Mouse (Mus musculus): Measurements from ENCODE around the gene Casz1. TPM values are rescaled to one million over a fixed set of nuclear protein-coding genes. Genes with fewer than 3 reads are reported as not detected.

The Casz1 gene
- total RNA-seq, 2 experiments from 2014 or later = 0.88 to 1.1 TPM

- DNase-seq (ENCODE audit: low spot score in 2 of 2) = no peak
Measured at GRCm38 (mm10) chr4:148962096-148962495, 157.9 kb downstream of the Casz1 start.

GRCm38 (mm10) chr4:148964541-148965310 is 160.5 kb downstream of the Casz1 start:
- no peak for DNase-seq (ENCODE audit: low spot score in 2 of 2)

GRCm38 (mm10) chr4:148966132-148966531 is 161.9 kb downstream of the Casz1 start:
- no peak for DNase-seq (ENCODE audit: low spot score in 2 of 2)

GRCm38 (mm10) chr4:148968859-148969258 is 164.6 kb downstream of the Casz1 start:
- DNase-seq (ENCODE audit: low spot score in 2 of 2) = no peak

GRCm38 (mm10) chr4:148969610-148970009 is 165.4 kb downstream of the Casz1 start:
- no peak for DNase-seq (ENCODE audit: low spot score in 2 of 2)

GRCm38 (mm10) chr4:148970742-148971141 is 166.5 kb downstream of the Casz1 start:
- DNase-seq (ENCODE audit: low spot score in 2 of 2) = no peak

- no peak for DNase-seq (ENCODE audit: low spot score in 2 of 2)
Measured at GRCm38 (mm10) chr4:148971613-148972242, 167.5 kb downstream of the Casz1 start.

- DNase-seq (ENCODE audit: low spot score in 2 of 2) = no peak
Measured at GRCm38 (mm10) chr4:148972707-148973106, 168.5 kb downstream of the Casz1 start.

GRCm38 (mm10) chr4:148973387-148973786 is 169.2 kb downstream of the Casz1 start:
- DNase-seq (ENCODE audit: low spot score in 2 of 2) = no peak

GRCm38 (mm10) chr4:148974833-148975232 is 170.6 kb downstream of the Casz1 start:
- no peak for DNase-seq (ENCODE audit: low spot score in 2 of 2)

GRCm38 (mm10) chr4:148978221-148978855 is 174.1 kb downstream of the Casz1 start:
- no peak for DNase-seq (ENCODE audit: low spot score in 2 of 2)

- DNase-seq (ENCODE audit: low spot score in 2 of 2) = no peak
Measured at GRCm38 (mm10) chr4:148978926-148979325, 174.7 kb downstream of the Casz1 start.

- no peak for DNase-seq (ENCODE audit: low spot score in 2 of 2)
Measured at GRCm38 (mm10) chr4:148979837-148980236, 175.6 kb downstream of the Casz1 start.

GRCm38 (mm10) chr4:148982274-148982673 is 178.0 kb downstream of the Casz1 start:
- no peak for DNase-seq (ENCODE audit: low spot score in 2 of 2)

GRCm38 (mm10) chr4:148984701-148985540 is 180.7 kb downstream of the Casz1 start:
- DNase-seq (ENCODE audit: low spot score in 2 of 2) = no peak

GRCm38 (mm10) chr4:148985541-148986476 is 181.6 kb downstream of the Casz1 start:
- DNase-seq (ENCODE audit: low spot score in 2 of 2) = no peak

GRCm38 (mm10) chr4:148990038-148990437 is 185.8 kb downstream of the Casz1 start:
- no peak for DNase-seq (ENCODE audit: low spot score in 2 of 2)

- no peak for DNase-seq (ENCODE audit: low spot score in 2 of 2)
Measured at GRCm38 (mm10) chr4:148993948-148994347, 189.7 kb downstream of the Casz1 start.

GRCm38 (mm10) chr4:149000746-149001145 is 196.5 kb downstream of the Casz1 start:
- DNase-seq (ENCODE audit: low spot score in 2 of 2) = no peak

GRCm38 (mm10) chr4:149001515-149001914 is 197.3 kb downstream of the Casz1 start:
- no peak for DNase-seq (ENCODE audit: low spot score in 2 of 2)
